Mouse (Mus musculus) midbrain, embryonic 16.5 days (tissue): Measurements from ENCODE around the gene Mtrf1. TPM values are rescaled to one million over a fixed set of nuclear protein-coding genes. Genes with fewer than 3 reads are reported as not detected.
"Not testable (repeated sequence)": the region's sequence is repeated elsewhere in the genome, so short reads cannot be mapped to it uniquely, and the experiment has no call there.

Experiments
- ATAC-seq: fragments of 200-750 bp; cut with Nextera tagmentation; 2 replicates; pipeline ENCODE4 v1.8.0; 2017; ENCODE audit warnings: moderate TSS enrichment
- H3K27ac ChIP-seq: fragments of 300-500 bp; sonication (generic); 2 replicates; pipeline ENCODE4 v1.5.1; 2014; ENCODE audit warnings: mild to moderate bottlenecking, low read length, mixed read lengths
- H3K27me3 ChIP-seq: fragments of 300-500 bp; sonication (generic); 2 replicates; pipeline ENCODE4 v1.6.1; 2014; ENCODE audit warnings: low read depth, low read length, mixed read lengths; ENCODE audit not compliant: control insufficient read depth, insufficient read depth
- H3K36me3 ChIP-seq: fragments of 300-500 bp; sonication (generic); 2 replicates; pipeline ENCODE4 v1.6.1; 2014; ENCODE audit warnings: mild to moderate bottlenecking, low read length, moderate library complexity, mixed read lengths; ENCODE audit not compliant: control insufficient read depth, insufficient read depth
- H3K4me1 ChIP-seq: fragments of 300-500 bp; sonication (generic); 2 replicates; pipeline ENCODE4 v1.6.1; 2014; ENCODE audit warnings: mild to moderate bottlenecking, low read length, mixed read lengths; ENCODE audit not compliant: control insufficient read depth, insufficient read depth
- H3K4me2 ChIP-seq: fragments of 300-500 bp; sonication (generic); 2 replicates; pipeline ENCODE4 v1.6.1; 2014; ENCODE audit warnings: mild to moderate bottlenecking, low read length, mixed read lengths
- H3K4me3 ChIP-seq: fragments of 300-500 bp; sonication (generic); 2 replicates; pipeline ENCODE4 v1.5.1; 2014; ENCODE audit warnings: low read depth, mild to moderate bottlenecking, low read length, moderate library complexity, mixed read lengths
- H3K9ac ChIP-seq: fragments of 300-500 bp; sonication (generic); 2 replicates; pipeline ENCODE4 v1.6.1; 2014; ENCODE audit warnings: low read depth, low read length, mixed read lengths
- H3K9me3 ChIP-seq: fragments of 300-500 bp; sonication (generic); replicated peaks from 2 replicates; pipeline ENCODE4 v1.6.1; 2014; ENCODE audit warnings: mild to moderate bottlenecking, low read length, mixed read lengths; ENCODE audit not compliant: control insufficient read depth, poor library complexity, severe bottlenecking
- WGBS: fragments of 180-500 bp; shearing (Covaris S2); extraction: QIAGEN DNeasy Blood & Tissue Kit; methylation state at CpG from one replicate; pipeline ENCODE4 v1.1.7; 2014; 5-methylcytosine and 5-hydroxymethylcytosine counted together
- polyA plus RNA-seq: library from polyadenylated mRNA; unstranded; fragments of >200 nt; fragmentation: Nextera tagmentation; extraction: Ambion mirVana; gene quantifications from 2 replicates; pipeline ENCODE4 v1.2.1, GENCODE M21; 2015

Gene Mtrf1
- polyA plus RNA-seq, 1 experiment from 2014 or later, result 11.6 TPM

DNA sequence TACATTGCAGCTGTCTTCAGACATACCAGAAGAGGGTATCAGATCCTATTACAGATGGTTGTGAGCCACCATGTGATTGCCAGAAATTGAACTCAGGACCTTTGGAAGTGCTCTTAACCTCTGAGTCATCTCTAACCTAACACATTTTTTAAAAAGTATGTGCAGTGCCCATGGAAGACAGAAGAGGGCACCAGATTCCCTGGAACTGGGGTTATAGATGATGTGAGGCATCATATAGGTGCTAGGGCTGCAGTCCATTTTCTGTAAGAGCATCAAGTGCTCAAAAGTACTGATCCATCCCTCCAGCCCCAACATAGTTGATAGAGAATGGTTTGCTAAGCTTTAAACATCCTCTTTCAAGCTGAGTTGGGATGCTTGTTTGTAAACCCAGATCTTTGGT is 3.0 kb upstream of the Mtrf1 start:
- Histone ChIP-seq H3K4me2 (no peak overlapping the region), H3K36me3 (no peaks in the 10 kb centered on the region), H3K27ac (no peak overlapping the region), H3K4me1 (peaks cover 12% of the 10 kb centered on the region), H3K9ac (no peak overlapping the region), H3K27me3 (no peaks in the 10 kb centered on the region), H3K9me3 (no peaks in the 10 kb centered on the region), H3K4me3 (no peak overlapping the region)
- no peak for ATAC-seq

- H3K27ac ChIP-seq, result no peak overlapping the region
- no peak for ATAC-seq
- 86% methylated on average over 2 of the region's 2 CpGs for WGBS
- H3K9me3 ChIP-seq, result no peaks in the 10 kb centered on the region
- 0 out of 2 replicates have a peak, but pooled peaks cover 7% of the 10 kb centered on the region for H3K36me3 ChIP-seq
- no peak overlapping the region for H3K9ac ChIP-seq
- no peak overlapping the region for H3K4me3 ChIP-seq
- no peaks in the 10 kb centered on the region for H3K27me3 ChIP-seq
- no peak overlapping the region for H3K4me2 ChIP-seq
- no peaks in the 10 kb centered on the region for H3K4me1 ChIP-seq
Measured at GRCm38 (mm10) chr14:79407641-79408040, 10.1 kb downstream of the Mtrf1 start.

DNA sequence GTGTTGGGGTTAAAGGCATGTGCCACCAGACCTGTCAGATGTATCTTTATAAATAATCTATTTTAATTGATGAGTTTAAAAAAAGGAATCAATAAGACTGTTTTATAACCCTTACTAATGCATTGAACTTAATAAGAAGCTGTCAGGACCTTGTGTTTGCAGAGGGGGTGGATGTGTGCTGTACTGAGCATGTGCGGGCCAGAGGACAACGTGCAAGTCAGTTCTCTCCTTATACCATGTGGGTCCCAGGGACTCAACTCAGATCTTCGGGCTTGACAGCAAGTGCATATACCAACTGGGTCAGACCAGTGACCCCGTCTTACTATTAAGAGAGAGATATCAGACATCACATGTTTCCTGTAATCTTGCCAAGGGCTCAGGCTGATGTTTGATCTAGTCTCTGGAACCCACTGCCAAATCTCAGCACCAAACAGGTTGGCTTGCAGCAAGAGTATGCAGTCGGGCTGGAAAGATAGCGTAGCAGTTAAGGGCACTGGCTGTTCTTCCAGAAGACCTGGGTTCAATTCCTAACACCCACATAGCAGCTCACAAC is 11.8 kb downstream of the Mtrf1 start:
- WGBS, result 94% methylated on average over 6 of the region's 6 CpGs
- Histone ChIP-seq H3K4me3 (no peak overlapping the region), H3K27ac (no peak overlapping the region), H3K36me3 (0 out of 2 replicates have a peak, but pooled peaks cover 7% of the 10 kb centered on the region), H3K9ac (no peak overlapping the region), H3K4me1 (no peaks in the 10 kb centered on the region), H3K27me3 (no peaks in the 10 kb centered on the region), H3K4me2 (no peak overlapping the region), H3K9me3 (no peaks in the 10 kb centered on the region)
- no peak for ATAC-seq

DNA sequence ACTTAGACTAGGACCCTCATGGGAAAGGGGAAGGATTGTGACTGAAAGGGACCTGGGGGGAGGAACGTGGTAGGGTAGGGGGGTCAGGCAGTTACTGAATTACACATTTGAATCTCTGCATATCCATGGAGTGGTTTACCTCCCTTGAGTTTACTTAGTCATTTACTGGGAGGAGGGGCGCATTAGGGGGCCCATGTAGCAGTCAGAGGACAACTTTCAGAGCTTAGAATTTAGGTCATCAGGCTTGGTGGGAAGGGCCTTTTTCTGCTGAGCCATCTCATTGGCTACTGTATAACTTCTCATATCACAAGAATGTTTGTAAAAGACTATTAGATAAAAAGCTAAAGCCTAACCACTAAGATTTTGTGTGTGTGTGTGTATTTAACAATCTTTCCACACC is 13.1 kb downstream of the Mtrf1 start:
- Histone ChIP-seq H3K9me3 (no peaks in the 10 kb centered on the region), H3K4me1 (no peaks in the 10 kb centered on the region), H3K27me3 (no peaks in the 10 kb centered on the region), H3K36me3 (0 out of 2 replicates have a peak, but pooled peaks cover 7% of the 10 kb centered on the region), H3K4me2 (no peak overlapping the region), H3K9ac (no peak overlapping the region), H3K27ac (no peak overlapping the region), H3K4me3 (no peak overlapping the region)
- 83% methylated on average over 2 of the region's 2 CpGs for WGBS
- no peak for ATAC-seq

GRCm38 (mm10) chr14:79413121-79413520 is 15.5 kb downstream of the Mtrf1 start:
- no peak overlapping the region for H3K9ac ChIP-seq
- no peak overlapping the region for H3K4me3 ChIP-seq
- WGBS, result 79% methylated on average over 6 of the region's 6 CpGs
- no peak overlapping the region for H3K4me2 ChIP-seq
- no peaks in the 10 kb centered on the region for H3K9me3 ChIP-seq
- H3K4me1 ChIP-seq, result no peaks in the 10 kb centered on the region
- H3K36me3 ChIP-seq, result 0 out of 2 replicates have a peak, but pooled peaks cover 3% of the 10 kb centered on the region
- ATAC-seq, result no peak
- H3K27me3 ChIP-seq, result no peaks in the 10 kb centered on the region
- no peak overlapping the region for H3K27ac ChIP-seq

DNA sequence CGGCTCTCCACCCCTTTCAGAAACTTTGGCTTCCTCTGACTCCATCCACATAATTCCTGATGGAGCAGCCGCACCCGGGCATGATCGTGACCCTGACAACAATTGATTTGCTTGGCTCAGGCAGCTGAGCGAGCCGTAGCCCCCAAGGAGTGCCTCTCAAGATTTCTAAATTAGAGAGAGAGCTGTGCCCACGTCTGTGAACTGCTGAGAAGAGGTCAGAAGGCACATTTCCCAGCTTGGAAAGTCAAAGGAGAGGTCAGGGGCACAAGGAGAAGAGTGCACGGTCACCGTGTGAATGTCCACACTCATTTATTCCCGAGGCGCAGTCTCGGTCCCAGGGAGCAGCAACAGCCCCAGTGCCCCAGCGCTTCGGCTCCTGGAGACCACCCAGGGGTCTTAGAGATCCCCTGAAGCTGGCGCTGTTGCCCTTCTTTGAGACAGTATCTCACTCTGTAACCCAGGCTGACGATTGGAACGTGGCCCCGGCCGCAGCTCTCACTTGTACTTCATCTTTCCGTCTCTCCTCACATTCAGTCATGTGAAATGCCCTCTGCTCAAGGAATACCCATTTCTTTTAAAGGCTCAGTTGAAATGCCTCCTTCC is 22.6 kb downstream of the Mtrf1 start:
- H3K4me2 ChIP-seq, result no peak overlapping the region
- H3K27ac ChIP-seq, result no peak overlapping the region
- H3K27me3 ChIP-seq, result no peaks in the 10 kb centered on the region
- ATAC-seq, result no peak
- H3K9ac ChIP-seq, result no peak overlapping the region
- no peaks in the 10 kb centered on the region for H3K4me1 ChIP-seq
- no peaks in the 10 kb centered on the region for H3K9me3 ChIP-seq
- peaks cover 5% of the 10 kb centered on the region; the same call in 1 of the 2 replicates for H3K36me3 ChIP-seq
- H3K4me3 ChIP-seq, result no peak overlapping the region
- WGBS, result 43% methylated on average over 20 of the region's 20 CpGs

GRCm38 (mm10) chr14:79425979-79426729 is 28.6 kb downstream of the Mtrf1 start, which contains the start of gene Kbtbd7:
TSS of gene Kbtbd7 (plus strand) at chr14:79426511.
- no peaks in the 10 kb centered on the region; the same call in 1 of the 2 replicates for H3K9me3 ChIP-seq
- peak within 1 kb of the TSS; percentile 88 for H3K27ac ChIP-seq
- peak within 1 kb of the TSS; percentile 76 for H3K9ac ChIP-seq
- ATAC-seq, result peak; percentile 99
- peaks cover 11% of the 10 kb centered on the region for H3K36me3 ChIP-seq
- H3K27me3 ChIP-seq, result no peaks in the 10 kb centered on the region
- H3K4me2 ChIP-seq, result peak within 1 kb of the TSS; percentile 51
- 0% methylated on average over 40 of the region's 44 CpGs for WGBS
- H3K4me1 ChIP-seq, result peaks cover 2% of the 10 kb centered on the region; the same call in 1 of the 2 replicates
- H3K4me3 ChIP-seq, result peak within 1 kb of the TSS; percentile 62

DNA sequence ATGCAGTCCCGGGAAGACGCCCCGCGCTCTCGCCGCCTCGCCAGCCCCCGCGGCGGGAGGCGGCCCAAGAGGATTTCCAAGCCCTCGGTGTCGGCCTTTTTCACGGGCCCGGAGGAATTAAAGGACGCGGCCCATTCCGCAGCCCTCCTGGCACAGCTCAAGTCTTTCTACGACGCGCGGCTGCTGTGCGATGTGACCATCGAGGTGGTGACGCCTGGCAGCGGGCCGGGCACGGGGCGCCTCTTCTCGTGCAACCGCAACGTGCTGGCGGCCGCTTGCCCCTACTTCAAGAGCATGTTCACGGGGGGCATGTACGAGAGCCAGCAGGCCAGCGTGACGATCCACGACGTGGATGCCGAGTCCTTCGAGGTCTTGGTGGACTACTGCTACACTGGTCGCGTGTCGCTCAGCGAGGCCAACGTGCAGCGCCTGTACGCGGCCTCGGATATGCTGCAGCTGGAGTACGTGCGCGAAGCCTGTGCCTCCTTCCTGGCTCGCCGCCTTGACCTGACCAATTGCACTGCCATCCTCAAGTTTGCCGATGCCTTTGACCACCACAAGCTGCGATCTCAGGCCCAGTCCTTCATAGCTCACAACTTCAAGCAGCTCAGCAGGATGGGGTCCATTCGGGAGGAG is 29.3 kb downstream of the Mtrf1 start:
- H3K27ac ChIP-seq, result peak overlapping the region; percentile 88
- H3K4me3 ChIP-seq, result peak overlapping the region; percentile 62
- peak overlapping the region; percentile 51 for H3K4me2 ChIP-seq
- peaks cover 11% of the 10 kb centered on the region for H3K36me3 ChIP-seq
- 53% methylated on average over 6 of the region's 59 CpGs for WGBS
- ATAC-seq, result peak; percentile 74
- peak overlapping the region; percentile 76 for H3K9ac ChIP-seq
- not testable (repeated sequence) for H3K27me3 ChIP-seq, H3K4me1 ChIP-seq, H3K9me3 ChIP-seq
